Mouse (Mus musculus) small intestine, adult 2 months (tissue): ENCODE results near the gene Kpnb1.

ENCODE experiments used
- CTCF ChIP-seq: fragments of 200-500 bp; IDR thresholded peaks from 2 replicates; pipeline ENCODE4 v1.5.1; 2012; ENCODE audit warnings: low read depth, mild to moderate bottlenecking, control low read depth, inconsistent platforms, low read length, moderate library complexity, mixed read lengths; ENCODE audit not compliant: insufficient replicate concordance, insufficient read length; ENCODE audit errors: extremely low read depth
- POLR2A ChIP-seq: fragments of 200-500 bp; IDR thresholded peaks from 2 replicates; pipeline ENCODE4 v1.6.1; 2012; ENCODE audit warnings: low read depth, mild to moderate bottlenecking, control low read depth, inconsistent platforms, low read length, moderate library complexity

GRCm38 (mm10) chr11:97188643-97188955, 918 bp upstream of the Kpnb1 start:
- TF ChIP-seq POLR2A, result no peak
- no peak for TF ChIP-seq CTCF
